Mouse (Mus musculus) limb, embryonic 14.5 days (tissue): ENCODE data around the gene Synpr. TPM values are rescaled to one million over a fixed set of nuclear protein-coding genes. Genes with fewer than 3 reads are reported as not detected.

Source experiments
- ATAC-seq: fragments of 200-750 bp; cut with Nextera tagmentation; 2 replicates; pipeline ENCODE4 v1.8.0; 2017; ENCODE audit warnings: low read depth, moderate number of reproducible peaks, moderate TSS enrichment; ENCODE audit not compliant: low FRiP score
- DNase-seq: peaks from one replicate; pipeline ENCODE4 v3.0.0-alpha.2; 2015; ENCODE audit warnings: low spot score
- H3K27ac ChIP-seq: fragments of 300-500 bp; sonication (generic); replicated peaks from 2 replicates; pipeline ENCODE4 v1.5.1; 2014; ENCODE audit warnings: low read depth, mild to moderate bottlenecking, low read length, moderate library complexity, mixed read lengths
- H3K27me3 ChIP-seq: fragments of 300-500 bp; sonication (generic); 2 replicates; pipeline ENCODE4 v1.6.1; 2014; ENCODE audit warnings: low read length, mixed read lengths; ENCODE audit not compliant: control insufficient read depth, insufficient read depth
- H3K36me3 ChIP-seq: fragments of 300-500 bp; sonication (generic); 2 replicates; pipeline ENCODE4 v1.6.1; 2014; ENCODE audit warnings: mild to moderate bottlenecking, low read length, moderate library complexity, mixed read lengths; ENCODE audit not compliant: control insufficient read depth, insufficient read depth
- H3K4me1 ChIP-seq: fragments of 300-500 bp; sonication (generic); 2 replicates; pipeline ENCODE4 v1.6.1; 2014; ENCODE audit warnings: antibody characterized with exemption, low read length, mixed read lengths; ENCODE audit not compliant: control insufficient read depth, insufficient read depth
- H3K4me2 ChIP-seq: fragments of 300-500 bp; sonication (generic); replicated peaks from 2 replicates; pipeline ENCODE4 v1.6.1; 2014; ENCODE audit warnings: low read depth, mild to moderate bottlenecking, low read length, moderate library complexity; ENCODE audit not compliant: severe bottlenecking
- H3K4me3 ChIP-seq: fragments of 300-500 bp; sonication (generic); replicated peaks from 2 replicates; pipeline ENCODE4 v1.5.1; 2014; ENCODE audit warnings: low read length
- H3K9ac ChIP-seq: fragments of 300-500 bp; sonication (generic); 2 replicates; pipeline ENCODE4 v1.6.1; 2014; ENCODE audit warnings: mild to moderate bottlenecking, low read depth, low read length, moderate library complexity; ENCODE audit not compliant: severe bottlenecking
- H3K9me3 ChIP-seq: fragments of 300-500 bp; sonication (generic); 2 replicates; pipeline ENCODE4 v1.6.1; 2016; ENCODE audit warnings: low read length; ENCODE audit not compliant: control insufficient read depth
- POLR2A ChIP-seq: fragments of 200-500 bp; IDR thresholded peaks from 2 replicates; pipeline ENCODE4 v1.8.0; 2012; ENCODE audit warnings: inconsistent platforms, mild to moderate bottlenecking, moderate library complexity, borderline replicate concordance; ENCODE audit not compliant: insufficient read depth, insufficient read length; ENCODE audit errors: extremely low read depth
- WGBS: fragments of 180-500 bp; shearing (Covaris S2); extraction: QIAGEN DNeasy Blood & Tissue Kit; methylation state at CpG from one replicate; pipeline ENCODE4 v1.1.7; 2014; 5-methylcytosine and 5-hydroxymethylcytosine counted together
- polyA plus RNA-seq, 2 experiments: library from polyadenylated mRNA; depleted of rRNA in 1 of 2; stranded (reverse) in 1 of 2; unstranded in 1 of 2; fragments of >200 nt; fragmentation: Nextera tagmentation in 1 of 2; extraction: Ambion mirVana in 1 of 2; gene quantifications; 2 replicates each; pipeline versions ENCODE4 v1.2.1 to v1.2.3; 2012 to 2014

Gene Synpr
- polyA plus RNA-seq, 2 experiments, result 3.5 to 4.4 TPM

DNA sequence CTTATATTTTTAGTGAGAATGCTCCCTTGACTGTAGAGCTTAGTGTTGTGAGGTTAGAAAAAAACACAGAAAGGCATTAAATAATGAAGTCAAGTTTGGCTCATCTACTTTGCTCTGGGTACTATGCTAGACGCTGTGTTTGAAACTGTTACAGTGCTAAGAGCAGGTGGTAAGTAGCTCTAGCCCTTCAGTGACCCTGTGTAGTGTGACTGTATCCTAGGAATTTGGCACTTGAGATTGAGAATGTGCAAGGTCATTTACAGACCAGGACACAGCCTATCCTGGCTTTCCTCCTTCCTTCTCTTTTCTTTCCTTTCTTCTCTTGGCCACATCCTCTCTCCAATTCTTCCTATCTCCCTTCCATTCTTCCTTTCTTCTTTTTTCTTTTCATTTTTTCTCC, 127.1 kb downstream of the Synpr start:
- WGBS, result 52% methylated on average over 1 of the region's 1 CpGs
- no peak for ATAC-seq

DNA sequence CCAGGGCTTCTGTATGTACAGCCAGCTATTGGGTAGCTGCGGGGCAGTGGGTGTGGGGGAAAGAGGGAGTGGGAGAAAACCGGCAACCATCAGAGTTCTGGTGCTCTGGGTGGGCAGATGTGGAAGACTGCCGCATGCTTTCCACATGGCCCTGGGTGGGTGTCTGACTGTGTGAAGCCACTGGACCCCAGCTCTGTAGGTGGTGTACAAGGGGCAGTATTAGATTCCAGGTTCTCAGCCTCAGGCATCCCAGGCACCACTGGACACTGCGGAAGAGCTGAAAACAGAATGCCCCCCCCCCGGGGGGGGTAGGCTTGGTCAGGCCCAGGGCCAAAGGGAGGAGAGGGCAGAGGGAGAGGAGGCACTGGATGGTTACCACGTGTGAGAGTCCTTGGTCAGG, 156.1 kb downstream of the Synpr start:
- WGBS, result 72% methylated on average over 6 of the region's 6 CpGs
- Histone ChIP-seq H3K36me3 (no peaks in the 10 kb centered on the region), H3K4me3 (no peak overlapping the region), H3K9me3 (no peaks in the 10 kb centered on the region), H3K4me1 (no peaks in the 10 kb centered on the region), H3K27me3 (no peaks in the 10 kb centered on the region), H3K27ac (no peak overlapping the region), H3K4me2 (no peak overlapping the region), H3K9ac (no peak overlapping the region)
- ATAC-seq (no peak), DNase-seq (no peak)
- no peak for TF ChIP-seq POLR2A

More for the DNA sequence above, 127.1 kb downstream of the Synpr start:
- DNase-seq, result no peak
- no peaks in the 10 kb centered on the region for H3K9me3 ChIP-seq
- TF ChIP-seq POLR2A, result no peak
- no peak overlapping the region for H3K4me3 ChIP-seq
- H3K27ac ChIP-seq, result no peak overlapping the region
- no peak overlapping the region for H3K4me2 ChIP-seq
- H3K4me1 ChIP-seq, result no peaks in the 10 kb centered on the region
- no peak overlapping the region for H3K9ac ChIP-seq
- no peaks in the 10 kb centered on the region for H3K36me3 ChIP-seq
- no peaks in the 10 kb centered on the region for H3K27me3 ChIP-seq

DNA sequence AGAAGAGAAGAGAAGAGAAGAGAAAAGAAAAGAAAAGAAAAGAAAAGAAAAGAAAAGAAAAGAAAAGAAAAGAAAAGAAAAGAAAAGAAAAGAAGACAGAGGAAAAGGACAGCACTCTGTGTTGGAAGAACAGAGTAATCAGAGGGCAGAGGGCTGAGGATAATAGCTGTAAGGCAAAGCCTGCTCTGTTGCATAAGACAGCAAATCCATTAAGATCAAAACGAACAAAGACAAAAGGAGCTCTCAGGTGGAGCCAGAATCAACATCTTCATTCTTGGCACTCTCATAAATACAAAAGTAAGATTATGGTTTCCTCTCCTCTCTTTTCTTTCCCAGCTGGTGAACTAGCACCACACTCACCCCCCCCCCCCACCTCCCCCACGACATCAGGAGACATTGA, 160.3 kb downstream of the Synpr start:
- 16% methylated on average over 2 of the region's 2 CpGs for WGBS
- no peaks in the 10 kb centered on the region for H3K9me3 ChIP-seq
- H3K4me1 ChIP-seq, result no peaks in the 10 kb centered on the region
- H3K9ac ChIP-seq, result no peak overlapping the region
- DNase-seq, result no peak
- no peaks in the 10 kb centered on the region for H3K36me3 ChIP-seq
- H3K27me3 ChIP-seq, result no peaks in the 10 kb centered on the region
- no peak overlapping the region for H3K4me2 ChIP-seq
- no peak for ATAC-seq
- no peak overlapping the region for H3K27ac ChIP-seq
- no peak overlapping the region for H3K4me3 ChIP-seq
- TF ChIP-seq POLR2A, result no peak

DNA sequence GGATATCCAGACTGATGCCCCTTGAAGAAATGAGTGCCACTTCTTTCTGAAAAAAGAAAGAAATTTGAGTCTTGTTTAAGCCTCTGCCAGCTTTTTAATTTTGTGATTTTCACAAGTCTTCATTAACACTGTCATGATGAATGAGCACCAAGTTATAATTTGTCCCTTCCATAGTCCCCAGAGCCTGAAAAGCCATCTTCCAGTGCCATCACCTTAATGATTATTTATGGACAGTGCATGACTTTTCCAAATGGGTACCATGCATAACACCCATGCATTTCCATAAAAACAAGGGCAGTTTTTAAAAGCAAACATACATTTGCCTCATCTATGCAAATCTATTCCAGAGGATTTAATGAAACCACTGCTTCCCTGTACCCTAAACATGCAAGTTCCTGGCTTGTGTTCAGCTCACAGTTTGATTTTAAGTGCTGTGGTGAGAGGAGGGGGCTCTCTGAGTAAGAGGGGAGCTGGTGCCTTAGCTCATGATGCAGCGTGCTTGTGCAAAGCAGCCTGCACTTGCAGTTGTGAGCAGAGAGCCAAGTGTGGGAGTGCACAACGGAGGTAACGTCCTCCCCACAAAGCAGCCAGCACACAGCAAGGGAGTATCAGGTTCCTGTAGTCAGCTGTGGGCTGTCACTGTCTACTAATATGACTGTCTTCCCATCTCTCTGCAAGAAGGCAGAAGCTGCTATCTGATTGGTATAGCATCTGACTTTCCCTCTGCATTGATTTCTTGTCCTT, 169.1 kb downstream of the Synpr start:
- Histone ChIP-seq H3K27me3 (no peaks in the 10 kb centered on the region), H3K4me2 (no peak overlapping the region), H3K4me3 (no peak overlapping the region), H3K9me3 (no peaks in the 10 kb centered on the region), H3K36me3 (no peaks in the 10 kb centered on the region), H3K27ac (no peak overlapping the region), H3K4me1 (no peaks in the 10 kb centered on the region), H3K9ac (no peak overlapping the region)
- ATAC-seq, result no peak
- no peak for DNase-seq
- 17% methylated on average over 3 of the region's 3 CpGs for WGBS
- no peak for TF ChIP-seq POLR2A

DNA sequence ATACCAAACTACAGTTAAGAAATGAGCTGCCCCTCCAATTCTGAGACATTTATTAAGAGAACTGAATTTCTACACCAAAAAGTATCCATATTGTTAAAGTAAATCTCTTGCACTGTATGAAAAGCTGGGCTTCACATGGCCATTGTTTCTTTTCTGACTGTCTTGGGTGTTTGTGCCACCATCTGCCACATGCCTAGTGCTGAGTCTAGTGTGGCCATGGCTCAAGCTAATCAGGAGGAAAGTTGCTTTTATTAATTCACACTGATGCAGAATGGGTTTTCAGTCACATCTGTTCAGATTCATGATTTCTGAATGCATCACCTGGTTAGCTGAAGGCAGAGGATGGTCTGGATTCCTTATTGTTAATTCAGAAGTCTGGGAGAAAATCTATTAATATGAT, 170.4 kb downstream of the Synpr start:
- Histone ChIP-seq H3K4me2 (no peak overlapping the region), H3K4me1 (no peaks in the 10 kb centered on the region), H3K27me3 (no peaks in the 10 kb centered on the region), H3K9me3 (no peaks in the 10 kb centered on the region), H3K27ac (no peak overlapping the region), H3K9ac (no peak overlapping the region), H3K36me3 (no peaks in the 10 kb centered on the region), H3K4me3 (no peak overlapping the region)
- DNase-seq, result no peak
- no peak for ATAC-seq
- TF ChIP-seq POLR2A, result no peak
